Mouse (Mus musculus) heart, embryonic 16.5 days (tissue): ENCODE measurements around the gene Slamf9. TPM values are rescaled to one million over a fixed set of nuclear protein-coding genes. Genes with fewer than 3 reads are reported as not detected.

Experiments
- ATAC-seq: fragments of 200-750 bp; cut with Nextera tagmentation; replicated peaks from 2 replicates; pipeline ENCODE4 v1.8.0; 2017; ENCODE audit warnings: moderate number of reproducible peaks; ENCODE audit not compliant: insufficient read depth, low FRiP score; ENCODE audit errors: extremely low read depth
- H3K27ac ChIP-seq: fragments of 300-500 bp; sonication (generic); 2 replicates; pipeline ENCODE4 v1.5.1; 2014; ENCODE audit warnings: mild to moderate bottlenecking, low read length, control low read depth, moderate library complexity
- H3K27me3 ChIP-seq: fragments of 300-500 bp; sonication (generic); 2 replicates; pipeline ENCODE4 v1.6.1; 2014; ENCODE audit warnings: low read length, mixed read lengths; ENCODE audit not compliant: control insufficient read depth, insufficient read depth
- H3K36me3 ChIP-seq: fragments of 300-500 bp; sonication (generic); 2 replicates; pipeline ENCODE4 v1.6.1; 2014; ENCODE audit not compliant: control insufficient read depth, insufficient read depth
- H3K4me1 ChIP-seq: fragments of 300-500 bp; sonication (generic); 2 replicates; pipeline ENCODE4 v1.6.1; 2014; ENCODE audit warnings: low read length, mixed read lengths; ENCODE audit not compliant: control insufficient read depth, insufficient read depth
- H3K4me2 ChIP-seq: fragments of 300-500 bp; sonication (generic); 2 replicates; pipeline ENCODE4 v1.6.1; 2014; ENCODE audit warnings: low read depth, mild to moderate bottlenecking, control low read depth, low read length
- H3K4me3 ChIP-seq: fragments of 300-500 bp; sonication (generic); 2 replicates; pipeline ENCODE4 v1.5.1; 2014; ENCODE audit warnings: mild to moderate bottlenecking, control low read depth, low read length
- H3K9ac ChIP-seq: fragments of 300-500 bp; sonication (generic); 2 replicates; pipeline ENCODE4 v1.6.1; 2014; ENCODE audit warnings: low read length, control low read depth
- H3K9me3 ChIP-seq: fragments of 300-500 bp; sonication (generic); replicated peaks from 2 replicates; pipeline ENCODE4 v1.6.1; 2016; ENCODE audit warnings: low read length; ENCODE audit not compliant: control insufficient read depth
- WGBS: fragments of 180-500 bp; shearing (Covaris S2); extraction: QIAGEN DNeasy Blood & Tissue Kit; methylation state at CpG from one replicate; pipeline ENCODE4 v1.1.7; 2014; 5-methylcytosine and 5-hydroxymethylcytosine counted together
- polyA plus RNA-seq: library from polyadenylated mRNA; unstranded; fragments of >200 nt; fragmentation: Nextera tagmentation; extraction: Ambion mirVana; gene quantifications from 2 replicates; pipeline ENCODE4 v1.2.1, GENCODE M21; 2015

Slamf9 gene
- polyA plus RNA-seq, 1 experiment from 2014 or later, result 0.95 TPM

DNA sequence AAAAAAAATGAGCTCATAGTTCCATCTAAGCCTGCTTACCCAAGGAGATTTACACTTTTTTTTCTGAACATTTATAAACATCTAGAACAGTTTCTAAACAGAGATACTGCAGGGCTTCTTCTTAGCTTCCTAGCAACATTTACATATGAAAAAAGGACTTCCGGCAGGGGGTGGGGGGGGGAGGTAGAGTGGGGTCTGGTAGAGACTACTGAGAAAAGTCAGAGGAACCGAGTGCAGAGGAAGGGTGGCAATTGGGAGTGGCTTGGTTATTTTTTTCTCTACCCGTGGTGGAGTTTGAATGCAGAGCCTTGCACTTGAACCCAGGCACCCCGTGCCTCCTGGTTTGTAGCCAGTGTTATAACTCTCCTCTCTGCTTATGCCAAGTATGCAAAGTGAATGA, 19.7 kb upstream of the Slamf9 start:
- H3K27ac ChIP-seq, result no peak overlapping the region
- no peaks in the 10 kb centered on the region for H3K27me3 ChIP-seq
- no peak for ATAC-seq
- H3K9ac ChIP-seq, result no peak overlapping the region
- no peak overlapping the region for H3K4me2 ChIP-seq
- no peaks in the 10 kb centered on the region for H3K4me1 ChIP-seq
- 23% methylated on average over 4 of the region's 4 CpGs for WGBS
- H3K4me3 ChIP-seq, result no peak overlapping the region
- no peaks in the 10 kb centered on the region for H3K9me3 ChIP-seq
- H3K36me3 ChIP-seq, result no peaks in the 10 kb centered on the region

DNA sequence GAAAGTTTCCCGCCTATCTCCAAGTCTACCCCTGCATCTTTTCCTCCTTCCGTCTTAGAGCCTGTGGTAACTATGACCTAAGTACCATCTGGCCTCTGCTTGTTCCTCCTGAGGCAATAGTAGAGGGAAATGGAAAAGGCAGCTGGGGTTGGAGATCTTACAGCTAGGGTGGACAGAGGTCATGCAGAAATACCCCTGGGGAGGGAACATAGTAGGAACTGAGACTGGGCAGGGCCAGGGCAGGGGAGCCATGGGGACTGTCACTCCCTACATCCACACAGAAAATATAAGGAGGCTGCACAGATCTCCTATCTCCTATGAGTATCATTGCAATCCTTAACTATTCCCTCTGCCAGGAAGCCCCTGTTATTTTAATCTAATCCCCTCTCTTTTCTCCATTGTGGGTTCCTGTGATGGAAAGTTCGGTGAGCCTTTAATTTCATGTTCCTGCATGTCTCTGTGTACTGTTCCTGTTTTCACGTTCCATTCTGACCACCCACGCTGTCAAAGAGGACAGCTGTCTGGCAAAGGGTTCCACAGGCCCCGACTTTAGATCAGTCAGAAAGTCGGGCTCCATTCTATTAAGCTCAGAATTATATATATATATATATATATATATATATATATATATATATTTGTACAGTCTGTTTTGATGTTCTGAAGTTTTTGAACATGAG, 19.0 kb upstream of the Slamf9 start:
- H3K9me3 ChIP-seq, result no peaks in the 10 kb centered on the region
- H3K4me1 ChIP-seq, result no peaks in the 10 kb centered on the region
- H3K4me3 ChIP-seq, result no peak overlapping the region
- no peak for ATAC-seq
- H3K27ac ChIP-seq, result no peak overlapping the region
- 51% methylated on average over 7 of the region's 7 CpGs for WGBS
- no peak overlapping the region for H3K9ac ChIP-seq
- H3K27me3 ChIP-seq, result no peaks in the 10 kb centered on the region
- H3K36me3 ChIP-seq, result no peaks in the 10 kb centered on the region
- H3K4me2 ChIP-seq, result no peak overlapping the region

GRCm38 (mm10) chr1:172457196-172457595, 18.0 kb upstream of the Slamf9 start:
- 82% methylated on average over 3 of the region's 3 CpGs for WGBS
- Histone ChIP-seq H3K27me3 (no peaks in the 10 kb centered on the region), H3K9me3 (no peaks in the 10 kb centered on the region), H3K4me1 (peaks cover 4% of the 10 kb centered on the region; the same call in 1 of the 2 replicates), H3K27ac (no peak overlapping the region), H3K9ac (no peak overlapping the region), H3K4me3 (no peak overlapping the region), H3K4me2 (no peak overlapping the region), H3K36me3 (no peaks in the 10 kb centered on the region)
- no peak for ATAC-seq

- ATAC-seq, result no peak
- no peak overlapping the region for H3K4me3 ChIP-seq
- H3K4me2 ChIP-seq, result no peak overlapping the region
- H3K9me3 ChIP-seq, result no peaks in the 10 kb centered on the region
- no peak overlapping the region for H3K9ac ChIP-seq
- H3K36me3 ChIP-seq, result no peaks in the 10 kb centered on the region
- no peak overlapping the region for H3K27ac ChIP-seq
- WGBS, result 68% methylated on average over 3 of the region's 3 CpGs
- no peaks in the 10 kb centered on the region for H3K27me3 ChIP-seq
- peaks cover 4% of the 10 kb centered on the region; the same call in 1 of the 2 replicates for H3K4me1 ChIP-seq
Measured at GRCm38 (mm10) chr1:172458041-172458440, 17.1 kb upstream of the Slamf9 start.

DNA sequence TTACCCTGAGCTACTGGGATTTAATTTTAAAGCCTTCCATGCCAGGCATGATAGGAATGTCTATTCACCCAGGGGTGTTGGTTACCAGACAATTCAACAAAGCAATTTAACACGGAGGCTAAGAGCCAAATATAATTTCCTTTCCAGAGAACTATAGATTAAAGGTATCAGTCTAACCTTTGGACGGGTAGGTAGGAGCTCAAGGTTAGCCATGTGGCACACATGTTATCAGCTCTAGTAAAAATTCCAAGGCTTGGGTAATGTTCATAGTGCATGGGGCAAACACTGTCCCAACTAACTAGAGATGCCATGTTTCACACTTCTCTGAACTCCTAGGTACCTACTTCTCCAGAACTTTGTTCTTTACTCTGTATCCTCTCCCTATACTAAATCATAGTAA, 13.6 kb upstream of the Slamf9 start:
- H3K36me3 ChIP-seq, result no peaks in the 10 kb centered on the region
- WGBS, result 22% methylated on average over 2 of the region's 2 CpGs
- H3K9ac ChIP-seq, result no peak overlapping the region
- no peaks in the 10 kb centered on the region for H3K9me3 ChIP-seq
- peaks cover 4% of the 10 kb centered on the region; the same call in 1 of the 2 replicates for H3K4me1 ChIP-seq
- H3K4me2 ChIP-seq, result no peak overlapping the region
- no peaks in the 10 kb centered on the region for H3K27me3 ChIP-seq
- no peak overlapping the region for H3K4me3 ChIP-seq
- no peak overlapping the region for H3K27ac ChIP-seq
- no peak for ATAC-seq

DNA sequence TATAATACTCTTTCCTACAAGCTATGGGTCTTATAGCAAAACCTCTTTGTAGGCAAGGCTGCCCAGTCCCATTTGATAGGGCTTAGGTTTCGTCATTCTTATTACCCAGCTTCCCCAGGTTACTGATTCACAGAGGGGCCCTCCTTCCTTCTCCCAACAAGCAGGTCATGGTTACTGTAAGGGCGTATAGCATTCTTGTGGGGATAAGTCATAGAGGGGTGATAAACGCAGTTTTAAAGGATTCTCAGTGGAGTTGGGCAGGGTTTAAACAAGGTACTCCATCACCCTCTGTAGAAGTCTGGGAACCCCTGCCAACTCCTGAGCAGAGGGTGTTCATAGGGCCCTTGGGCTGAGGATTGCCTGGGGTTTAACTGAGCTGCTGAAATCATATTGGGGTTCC, 12.6 kb upstream of the Slamf9 start:
- ATAC-seq, result no peak
- no peak overlapping the region for H3K9ac ChIP-seq
- no peaks in the 10 kb centered on the region for H3K9me3 ChIP-seq
- no peak overlapping the region for H3K27ac ChIP-seq
- H3K4me3 ChIP-seq, result no peak overlapping the region
- H3K36me3 ChIP-seq, result no peaks in the 10 kb centered on the region
- no peak overlapping the region for H3K4me2 ChIP-seq
- peaks cover 4% of the 10 kb centered on the region; the same call in 1 of the 2 replicates for H3K4me1 ChIP-seq
- no peaks in the 10 kb centered on the region for H3K27me3 ChIP-seq
- WGBS, result 69% methylated on average over 3 of the region's 3 CpGs

DNA sequence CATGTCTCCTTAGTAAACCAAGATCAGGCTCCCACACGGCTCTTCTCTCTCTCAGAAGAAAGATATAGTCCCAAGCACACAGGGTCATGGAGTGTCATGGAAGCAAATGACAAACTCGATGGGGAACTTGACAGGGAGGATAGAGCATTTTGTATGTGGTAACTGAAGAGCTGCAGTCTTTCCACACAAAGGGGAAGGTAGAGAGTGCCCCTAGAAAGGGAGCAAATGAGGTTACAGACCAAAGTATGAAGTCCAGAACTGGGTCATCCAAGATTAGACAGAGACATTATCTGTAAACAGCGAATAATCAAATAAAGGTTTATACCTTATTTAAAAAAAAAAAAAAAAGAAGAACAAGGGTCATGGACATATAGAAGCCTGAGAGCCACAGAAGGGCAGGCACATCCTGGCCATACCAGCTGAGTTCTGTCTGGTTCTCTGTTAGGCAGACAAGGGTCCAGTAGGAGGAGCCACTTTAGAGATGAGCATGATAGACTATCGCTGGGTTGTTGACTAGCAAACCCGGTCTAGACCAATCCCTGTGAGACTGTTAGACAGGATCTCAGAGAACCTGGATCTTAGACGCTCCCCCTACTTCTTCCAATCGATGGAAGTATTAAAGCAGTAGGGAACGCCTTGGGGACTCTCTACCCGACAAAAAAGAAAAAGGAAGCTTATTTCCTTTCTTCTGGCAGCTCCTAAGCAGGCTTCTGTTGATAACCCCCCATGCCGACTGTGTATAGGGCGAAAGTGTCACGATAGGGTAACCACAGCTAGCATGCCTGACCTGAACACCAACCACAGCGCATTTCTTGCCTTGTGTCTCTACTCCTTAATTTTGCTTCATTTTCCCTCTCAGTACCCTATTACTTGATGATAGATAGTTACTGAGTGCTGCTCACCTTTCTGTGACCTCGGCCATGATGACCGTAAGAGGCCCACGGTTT, 11.5 kb upstream of the Slamf9 start:
- WGBS, result 72% methylated on average over 16 of the region's 16 CpGs
- Histone ChIP-seq H3K9ac (no peak overlapping the region), H3K4me3 (no peak overlapping the region), H3K4me2 (no peak overlapping the region), H3K9me3 (no peaks in the 10 kb centered on the region), H3K27me3 (no peaks in the 10 kb centered on the region), H3K4me1 (peaks cover 4% of the 10 kb centered on the region; the same call in 1 of the 2 replicates), H3K27ac (no peak overlapping the region), H3K36me3 (no peaks in the 10 kb centered on the region)
- ATAC-seq, result no peak

DNA sequence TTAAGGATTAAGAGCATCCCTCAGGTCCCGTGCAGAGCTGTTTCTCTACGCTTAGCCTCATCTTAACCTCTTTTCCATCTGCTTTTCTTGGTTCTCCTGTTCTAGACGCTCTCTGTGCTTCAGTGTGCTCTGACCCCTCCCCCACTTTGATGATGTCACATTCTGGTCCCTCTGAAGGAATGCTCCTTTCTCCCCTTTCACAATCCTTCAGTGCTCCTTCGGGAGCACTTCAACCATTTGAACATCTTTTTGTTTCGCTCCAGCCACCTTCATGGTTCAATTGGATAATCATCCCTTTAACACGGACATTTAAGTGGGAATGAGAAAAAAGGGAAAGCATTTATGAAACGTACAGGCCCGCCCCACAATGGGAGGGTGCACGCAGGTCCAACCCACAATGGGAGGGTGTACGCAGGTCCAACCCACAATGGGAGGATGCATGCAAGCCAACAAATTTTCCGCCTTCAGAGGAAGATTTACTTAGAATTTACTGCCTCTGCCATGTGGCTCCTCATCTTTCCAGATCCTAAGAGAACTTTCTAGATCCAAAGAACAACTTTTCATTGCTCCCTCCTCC, 6.8 kb upstream of the Slamf9 start:
- H3K27ac ChIP-seq, result no peak overlapping the region
- H3K9ac ChIP-seq, result no peak overlapping the region
- ATAC-seq, result no peak
- H3K36me3 ChIP-seq, result no peaks in the 10 kb centered on the region
- H3K4me3 ChIP-seq, result no peak overlapping the region
- H3K4me2 ChIP-seq, result no peak overlapping the region
- 83% methylated on average over 11 of the region's 11 CpGs for WGBS
- no peaks in the 10 kb centered on the region for H3K27me3 ChIP-seq
- 0 out of 2 replicates have a peak, but pooled peaks cover 2% of the 10 kb centered on the region for H3K4me1 ChIP-seq
- H3K9me3 ChIP-seq, result no peaks in the 10 kb centered on the region

DNA sequence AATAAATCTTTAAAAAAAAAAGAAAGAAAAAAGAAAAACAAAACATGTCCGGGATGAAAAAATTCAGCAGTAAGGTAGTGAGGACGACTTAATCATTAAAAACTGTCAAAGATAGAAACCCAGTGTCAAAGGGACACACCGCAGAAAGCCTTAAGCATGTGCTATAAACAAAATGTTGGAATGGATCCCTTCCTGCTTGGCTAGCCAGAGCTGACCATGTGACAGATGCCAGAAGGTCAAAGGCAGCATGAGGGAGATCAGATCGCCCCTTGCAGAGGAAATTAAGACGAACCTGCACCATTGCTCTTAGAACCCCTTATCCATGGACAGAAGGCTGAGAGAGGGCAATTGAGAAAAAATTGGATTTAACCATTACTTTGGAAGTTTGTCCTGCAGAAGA, 5.8 kb upstream of the Slamf9 start:
- H3K4me2 ChIP-seq, result no peak overlapping the region
- H3K4me1 ChIP-seq, result 0 out of 2 replicates have a peak, but pooled peaks cover 2% of the 10 kb centered on the region
- no peaks in the 10 kb centered on the region for H3K9me3 ChIP-seq
- 56% methylated on average over 5 of the region's 5 CpGs for WGBS
- H3K36me3 ChIP-seq, result no peaks in the 10 kb centered on the region
- H3K27me3 ChIP-seq, result no peaks in the 10 kb centered on the region
- no peak overlapping the region for H3K9ac ChIP-seq
- H3K27ac ChIP-seq, result no peak overlapping the region
- ATAC-seq, result no peak
- H3K4me3 ChIP-seq, result no peak overlapping the region
